Mouse (Mus musculus) cortical plate, adult 2 months (tissue): ENCODE results near the gene Neu1.
A peak's percentile ranks its signal among the peaks of the same experiment; 100 is the strongest.

Experiments used
- CTCF ChIP-seq: fragments of 200-500 bp; IDR thresholded peaks from 2 replicates; pipeline ENCODE4 v1.5.1; 2011; ENCODE audit warnings: mild to moderate bottlenecking, control low read depth, low read length; ENCODE audit not compliant: insufficient read depth; ENCODE audit errors: extremely low read depth
- POLR2A ChIP-seq: fragments of 200-500 bp; IDR thresholded peaks from 2 replicates; pipeline ENCODE4 v1.6.1; 2011; ENCODE audit warnings: mild to moderate bottlenecking, low read length, control low read depth; ENCODE audit not compliant: insufficient read depth; ENCODE audit errors: extremely low read depth

DNA sequence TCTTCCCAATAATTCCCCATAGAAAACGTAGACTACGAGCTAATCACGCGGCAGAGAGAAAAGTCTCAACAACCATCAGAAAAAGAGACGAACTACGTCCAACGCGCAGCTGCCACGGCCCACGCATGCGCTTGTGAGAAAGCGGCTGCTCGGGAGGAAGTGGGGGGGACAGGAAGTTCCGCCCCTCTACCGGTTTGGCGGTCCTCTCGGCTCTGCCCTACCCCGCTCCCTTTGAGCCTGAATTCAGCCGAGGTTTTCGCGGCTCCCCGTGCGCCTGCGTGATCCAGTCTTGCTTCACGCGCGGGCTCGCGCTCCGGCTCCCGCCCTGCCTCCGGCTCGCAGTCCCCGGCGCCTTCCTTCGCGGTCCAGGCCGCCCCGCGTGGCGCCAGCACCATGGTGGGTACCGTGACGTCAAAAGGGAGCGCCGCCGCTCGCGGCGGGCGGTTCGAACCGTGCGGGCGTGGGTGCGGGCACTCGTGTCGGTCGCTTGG is 50.7 kb downstream of the Neu1 start, which contains the start of gene Lsm2:
- TF ChIP-seq CTCF (no peak), POLR2A (peak; percentile 93)
